Mouse (Mus musculus) liver, embryonic 12.5 days (tissue): ENCODE results near the gene Cdk14. TPM values are rescaled to one million over a fixed set of nuclear protein-coding genes. Genes with fewer than 3 reads are reported as not detected.
"Not testable (repeated sequence)": the region's sequence is repeated elsewhere in the genome, so short reads cannot be mapped to it uniquely, and the experiment has no call there.

ENCODE experiments used
- ATAC-seq: fragments of 200-750 bp; cut with Nextera tagmentation; 2 replicates; pipeline ENCODE4 v1.8.0; 2017; ENCODE audit warnings: moderate number of reproducible peaks, mild to moderate bottlenecking, moderate library complexity
- H3K27ac ChIP-seq: fragments of 300-500 bp; sonication (generic); 2 replicates; pipeline ENCODE4 v1.5.1; 2016; ENCODE audit warnings: mild to moderate bottlenecking
- H3K27me3 ChIP-seq: fragments of 300-500 bp; sonication (generic); replicated peaks from 2 replicates; pipeline ENCODE4 v1.6.1; 2016; ENCODE audit warnings: mild to moderate bottlenecking, moderate library complexity
- H3K36me3 ChIP-seq: fragments of 300-500 bp; sonication (generic); 2 replicates; pipeline ENCODE4 v1.6.1; 2016; ENCODE audit warnings: mild to moderate bottlenecking, moderate library complexity
- H3K4me1 ChIP-seq: fragments of 300-500 bp; sonication (generic); 2 replicates; pipeline ENCODE4 v1.6.1; 2016
- H3K4me2 ChIP-seq: fragments of 300-500 bp; sonication (generic); 2 replicates; pipeline ENCODE4 v1.6.1; 2016; ENCODE audit warnings: mild to moderate bottlenecking, moderate library complexity
- H3K4me3 ChIP-seq: fragments of 300-500 bp; sonication (generic); 2 replicates; pipeline ENCODE4 v1.5.1; 2016; ENCODE audit warnings: mild to moderate bottlenecking, moderate library complexity
- H3K9ac ChIP-seq: fragments of 300-500 bp; sonication (generic); 2 replicates; pipeline ENCODE4 v1.6.1; 2016; ENCODE audit warnings: mild to moderate bottlenecking, moderate library complexity
- H3K9me3 ChIP-seq: fragments of 300-500 bp; sonication (generic); replicated peaks from 2 replicates; pipeline ENCODE4 v1.6.1; 2016; ENCODE audit warnings: mild to moderate bottlenecking, moderate library complexity
- WGBS: fragments of 180-500 bp; shearing (Covaris S2); methylation state at CpG from one replicate; pipeline ENCODE4 v1.1.7; 2016; ENCODE audit not compliant: insufficient replicate concordance; 5-methylcytosine and 5-hydroxymethylcytosine counted together
- polyA plus RNA-seq: library from polyadenylated mRNA; unstranded; fragments of >200 nt; fragmentation: Nextera tagmentation; extraction: Ambion mirVana; gene quantifications from 2 replicates; pipeline ENCODE4 v1.2.1, GENCODE M21; 2016

Cdk14 gene
- polyA plus RNA-seq, 1 experiment from 2014 or later: 3.4 TPM

GRCm38 (mm10) chr5:5243648-5244047, 176.5 kb downstream of the Cdk14 start:
- H3K4me2 ChIP-seq: no peak overlapping the region
- H3K4me3 ChIP-seq: no peak overlapping the region
- peaks cover 11% of the 10 kb centered on the region for H3K4me1 ChIP-seq
- H3K27ac ChIP-seq: no peak overlapping the region
- H3K36me3 ChIP-seq: no peaks in the 10 kb centered on the region
- no peak overlapping the region for H3K9ac ChIP-seq
- no peaks in the 10 kb centered on the region for H3K27me3 ChIP-seq
- no peak for ATAC-seq
- H3K9me3 ChIP-seq: no peaks in the 10 kb centered on the region

- 0 out of 2 replicates have a peak, but pooled peaks cover under 1% of the 10 kb centered on the region for H3K9me3 ChIP-seq
- no peak for ATAC-seq
Observed at GRCm38 (mm10) chr5:5242704-5243103, 177.4 kb downstream of the Cdk14 start.

GRCm38 (mm10) chr5:5241088-5241487, 179.0 kb downstream of the Cdk14 start:
- Histone ChIP-seq H3K9ac (no peak overlapping the region), H3K4me3 (no peak overlapping the region), H3K27ac (no peak overlapping the region), H3K27me3 (no peaks in the 10 kb centered on the region), H3K36me3 (0 out of 2 replicates have a peak, but pooled peaks cover 6% of the 10 kb centered on the region), H3K4me2 (no peak overlapping the region), H3K9me3 (0 out of 2 replicates have a peak, but pooled peaks cover 5% of the 10 kb centered on the region), H3K4me1 (no peaks in the 10 kb centered on the region)
- WGBS: 82% methylated on average over 6 of the region's 6 CpGs
- ATAC-seq: no peak

More at GRCm38 (mm10) chr5:5242704-5243103, 177.4 kb downstream of the Cdk14 start:
- Histone ChIP-seq H3K4me1 (peaks cover 11% of the 10 kb centered on the region), H3K27me3 (no peaks in the 10 kb centered on the region), H3K9ac (no peak overlapping the region), H3K4me3 (no peak overlapping the region), H3K4me2 (no peak overlapping the region), H3K36me3 (no peaks in the 10 kb centered on the region), H3K27ac (no peak overlapping the region)
- WGBS: 83% methylated on average over 5 of the region's 5 CpGs

- Histone ChIP-seq H3K9me3 (0 out of 2 replicates have a peak, but pooled peaks cover 5% of the 10 kb centered on the region), H3K4me3 (no peak overlapping the region), H3K4me1 (no peaks in the 10 kb centered on the region), H3K36me3 (0 out of 2 replicates have a peak, but pooled peaks cover 6% of the 10 kb centered on the region), H3K4me2 (no peak overlapping the region), H3K27me3 (no peaks in the 10 kb centered on the region), H3K27ac (no peak overlapping the region), H3K9ac (no peak overlapping the region)
- 69% methylated on average over 3 of the region's 3 CpGs for WGBS
- ATAC-seq: no peak
Observed at GRCm38 (mm10) chr5:5240121-5240520, 180.0 kb downstream of the Cdk14 start.

GRCm38 (mm10) chr5:5234935-5235334, 185.2 kb downstream of the Cdk14 start:
- not testable (repeated sequence) for H3K9me3 ChIP-seq, H3K4me1 ChIP-seq, ATAC-seq, H3K9ac ChIP-seq, H3K4me3 ChIP-seq, H3K27me3 ChIP-seq, H3K27ac ChIP-seq, H3K4me2 ChIP-seq, H3K36me3 ChIP-seq
- WGBS: 71% methylated on average over 10 of the region's 10 CpGs

- H3K9me3 ChIP-seq: no peaks in the 10 kb centered on the region
- no peak overlapping the region for H3K27ac ChIP-seq
- no peaks in the 10 kb centered on the region for H3K36me3 ChIP-seq
- H3K9ac ChIP-seq: no peak overlapping the region
- H3K4me3 ChIP-seq: no peak overlapping the region
- H3K27me3 ChIP-seq: no peaks in the 10 kb centered on the region
- ATAC-seq: no peak
- WGBS: 65% methylated on average over 4 of the region's 4 CpGs
- H3K4me1 ChIP-seq: no peaks in the 10 kb centered on the region
- no peak overlapping the region for H3K4me2 ChIP-seq
Observed at GRCm38 (mm10) chr5:5226966-5227365, 193.1 kb downstream of the Cdk14 start.

- no peaks in the 10 kb centered on the region for H3K9me3 ChIP-seq
- peaks cover 17% of the 10 kb centered on the region for H3K4me1 ChIP-seq
- no peaks in the 10 kb centered on the region for H3K36me3 ChIP-seq
- H3K27ac ChIP-seq: no peak overlapping the region
- H3K9ac ChIP-seq: peak overlapping the region; percentile 39; the same call in 1 of the 2 replicates
- peaks cover 3% of the 10 kb centered on the region; the same call in 1 of the 2 replicates for H3K27me3 ChIP-seq
- no peak for ATAC-seq
- H3K4me2 ChIP-seq: peak overlapping the region; percentile 41
- H3K4me3 ChIP-seq: no peak overlapping the region
- 20% methylated on average over 1 of the region's 1 CpGs for WGBS
Observed at GRCm38 (mm10) chr5:5211780-5212135, 208.4 kb downstream of the Cdk14 start.

- peak overlapping the region; percentile 41 for H3K4me2 ChIP-seq
- ATAC-seq: peak; percentile 98
- H3K9ac ChIP-seq: peak overlapping the region; percentile 39
Observed at GRCm38 (mm10) chr5:5211034-5211779, 208.9 kb downstream of the Cdk14 start.

GRCm38 (mm10) chr5:5208016-5208415, 212.1 kb downstream of the Cdk14 start:
- peaks cover 17% of the 10 kb centered on the region for H3K4me1 ChIP-seq
- H3K27me3 ChIP-seq: peaks cover 3% of the 10 kb centered on the region; the same call in 1 of the 2 replicates
- WGBS: 74% methylated on average over 4 of the region's 4 CpGs

More at GRCm38 (mm10) chr5:5211034-5211779, 208.9 kb downstream of the Cdk14 start:
- H3K27me3 ChIP-seq: peaks cover 3% of the 10 kb centered on the region; the same call in 1 of the 2 replicates
- H3K27ac ChIP-seq: peak overlapping the region; percentile 54; the same call in 1 of the 2 replicates
- 40% methylated on average over 7 of the region's 7 CpGs for WGBS
- H3K4me1 ChIP-seq: peaks cover 17% of the 10 kb centered on the region
- no peaks in the 10 kb centered on the region for H3K9me3 ChIP-seq
- H3K36me3 ChIP-seq: no peaks in the 10 kb centered on the region
- H3K4me3 ChIP-seq: no peak overlapping the region

GRCm38 (mm10) chr5:5206012-5206411, 214.1 kb downstream of the Cdk14 start:
- no peak overlapping the region for H3K4me2 ChIP-seq
- H3K9ac ChIP-seq: no peak overlapping the region
- H3K27me3 ChIP-seq: peaks cover 3% of the 10 kb centered on the region; the same call in 1 of the 2 replicates
- H3K9me3 ChIP-seq: no peaks in the 10 kb centered on the region
- no peak for ATAC-seq
- 71% methylated on average over 9 of the region's 9 CpGs for WGBS
- H3K36me3 ChIP-seq: no peaks in the 10 kb centered on the region
- no peak overlapping the region for H3K27ac ChIP-seq
- peaks cover 4% of the 10 kb centered on the region for H3K4me1 ChIP-seq
- H3K4me3 ChIP-seq: no peak overlapping the region

More at GRCm38 (mm10) chr5:5208016-5208415, 212.1 kb downstream of the Cdk14 start:
- no peak overlapping the region for H3K4me3 ChIP-seq
- no peaks in the 10 kb centered on the region for H3K9me3 ChIP-seq
- no peak overlapping the region for H3K9ac ChIP-seq
- H3K27ac ChIP-seq: no peak overlapping the region
- H3K36me3 ChIP-seq: no peaks in the 10 kb centered on the region
- H3K4me2 ChIP-seq: no peak overlapping the region
- no peak for ATAC-seq

GRCm38 (mm10) chr5:5194562-5195221, 225.4 kb downstream of the Cdk14 start:
- Histone ChIP-seq H3K27ac (no peak overlapping the region), H3K27me3 (no peaks in the 10 kb centered on the region), H3K4me1 (peaks cover 14% of the 10 kb centered on the region), H3K4me3 (no peak overlapping the region), H3K9me3 (no peaks in the 10 kb centered on the region), H3K36me3 (no peaks in the 10 kb centered on the region), H3K4me2 (no peak overlapping the region), H3K9ac (no peak overlapping the region)
- WGBS: 84% methylated on average over 5 of the region's 5 CpGs
- ATAC-seq: no peak

- peak overlapping the region; percentile 27; the same call in 1 of the 2 replicates for H3K9ac ChIP-seq
- H3K27ac ChIP-seq: peak overlapping the region; percentile 83
- peaks cover 53% of the 10 kb centered on the region for H3K4me1 ChIP-seq
- H3K4me2 ChIP-seq: peak overlapping the region; percentile 33
- ATAC-seq: peak; percentile 79
- H3K9me3 ChIP-seq: no peaks in the 10 kb centered on the region
- H3K27me3 ChIP-seq: no peaks in the 10 kb centered on the region
- no peaks in the 10 kb centered on the region for H3K36me3 ChIP-seq
- 0% methylated on average over 1 of the region's 1 CpGs for WGBS
- no peak overlapping the region for H3K4me3 ChIP-seq
Observed at GRCm38 (mm10) chr5:5189590-5189989, 230.5 kb downstream of the Cdk14 start.
